Comparison of ENCODE assay signal across 25 mouse cellular contexts in the genomic region with DNA sequence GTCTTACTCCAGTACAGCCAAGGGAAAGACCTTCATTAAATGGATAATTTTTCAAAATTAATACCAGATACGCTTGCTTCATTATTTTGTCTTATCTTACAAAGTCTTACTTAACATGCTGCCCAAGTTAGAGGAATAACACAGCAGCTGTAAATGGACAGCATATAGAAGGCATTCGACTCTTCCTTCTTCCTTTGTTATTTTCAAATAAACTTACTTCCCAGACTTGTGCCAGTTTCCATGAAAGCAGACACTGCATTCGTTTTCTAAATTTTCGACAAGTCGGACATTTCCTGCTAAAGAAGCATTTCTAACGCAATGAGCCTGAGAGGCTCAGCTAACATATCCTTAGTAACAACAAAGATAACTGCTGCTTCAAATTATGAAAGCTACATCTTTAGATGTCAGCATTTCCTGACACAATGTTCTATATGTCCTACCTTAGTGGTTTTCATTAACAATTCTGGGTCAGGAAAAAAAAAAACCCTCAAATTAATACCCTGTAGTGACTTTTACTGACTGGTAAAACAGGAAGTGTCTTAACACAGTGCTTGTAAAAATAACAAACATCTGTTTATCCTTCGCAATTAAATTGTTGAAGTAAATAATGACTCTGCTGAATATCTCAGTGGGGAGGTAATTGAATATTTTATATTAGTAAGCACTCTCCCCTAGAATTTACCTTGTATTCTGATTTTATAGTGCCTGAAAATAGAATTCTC. TPM values are rescaled to one million over a fixed set of nuclear protein-coding genes. Genes with fewer than 3 reads are reported as not detected.
DNase-seq lines count a peak whose midpoint lies in the region; ATAC-seq and TF ChIP-seq lines count a peak whose summit lies in the region.
"Had no signal": no experiment of that assay in that cellular context is flagged by ENCODE, and none has a peak within 500 bp of the region (broad histone marks: within the 10 kb centered on the region; RNA-seq: fewer than 3 reads in every experiment).

No protein-coding gene starts in this region.

- no peaks in the 10 kb centered on the region for H3K27me3 ChIP-seq in CH12.LX (replicated peaks)
- H3K27me3 ChIP-seq in MEL (ENCODE audit: control insufficient read depth in 1 of 2, insufficient read depth in 2 of 2, low read length in 2 of 2) = no peaks in the 10 kb centered on the region

- TF ChIP-seq CTCF in CH12.LX (conservative IDR thresholded peaks at IDR 0.05 in 1 of 2, IDR thresholded peaks at IDR 0.05 in 1 of 2; ENCODE audit: low read depth in 2 of 2, low read length in 2 of 2) (no peak), MEL (IDR thresholded peaks at IDR 0.05 in 2 of 3, conservative IDR thresholded peaks at IDR 0.05 in 1 of 3; ENCODE audit: control insufficient read depth in 1 of 3, insufficient read depth in 1 of 3, low read depth in 2 of 3, low read length in 3 of 3, poor library complexity in 1 of 3, severe bottlenecking in 1 of 3) (no peak)

- peak overlapping the region; percentile 67 for H3K4me2 ChIP-seq in CH12.LX (ENCODE audit: insufficient read depth, low read depth, poor library complexity, severe bottlenecking)

- ATAC-seq in monocyte, adult 5-6 weeks (replicated peaks; ENCODE audit: insufficient number of reproducible peaks, low FRiP score, low TSS enrichment, poor library complexity, severe bottlenecking) = no peak
- ATAC-seq: activated CD4-positive, CD25-positive, alpha-beta regulatory T cell, adult 4 months; CD4-positive, CD25-positive, alpha-beta regulatory T cell, adult 4 months; Patski had no signal

- in situ Hi-C loops in CH12.LX (cut with MboI; ENCODE audit: low pct_ligation_motif_present, low pct_unique_long_range_greater_than_20kb, low sequenced_read_pairs) = no loop called here

- peak overlapping the region; percentile 100 for H3K9ac ChIP-seq in CH12.LX (ENCODE audit: insufficient read depth, low read depth)
- no peak overlapping the region for H3K9ac ChIP-seq in MEL (ENCODE audit: control insufficient read depth, low read depth, low read length, poor library complexity, severe bottlenecking)

- DNase-seq in CH12.LX (ENCODE audit: extremely low read depth) (no peak), MEL (ENCODE audit: low read depth, low spot score) (no peak)
- DNase-seq in forelimb bud, embryonic 11.5 days (ENCODE audit: low read depth, low spot score) = peak; percentile 9
- DNase-seq in adrenal gland, adult 8-10 months = no peak
- no peak for DNase-seq in gastrocnemius, postnatal 25 days
- DNase-seq: adrenal gland, adult 2 months; adrenal gland, postnatal 10 days; adrenal gland, postnatal 14 days; adrenal gland, postnatal 25 days; adrenal gland, postnatal 36 days; B cell, adult 2 months; cerebellum, adult 11 months; cerebellum, adult 11-12 months; cerebellum, adult 18-20 months; cerebellum, adult 2 months; cerebellum, adult 8-10 months; cerebellum, adult 9-10 months had no signal

- H3K4me1 ChIP-seq in CH12.LX (ENCODE audit: control insufficient read depth in 1 of 2, insufficient read depth in 2 of 2) (peaks cover 10 to 42% of the 10 kb centered on the region in 2 experiments; a peak in 3 of 4 replicates), MEL (ENCODE audit: control insufficient read depth in 1 of 2, insufficient read depth in 2 of 2, low read length in 2 of 2) (peaks cover 4 to 14% of the 10 kb centered on the region in 2 experiments; a peak in 3 of 4 replicates)

- H3K4me3 ChIP-seq in CH12.LX (replicated peaks in 1 of 3; ENCODE audit: low read depth in 2 of 3, low read length in 2 of 3, poor library complexity in 1 of 3) (peak overlapping the region; percentile 65 to 95 (median 67)), MEL (ENCODE audit: control insufficient read depth in 1 of 2, insufficient read depth in 1 of 2, low read depth in 2 of 2, low read length in 2 of 2) (no peak overlapping the region)

- H3K9me3 ChIP-seq in CH12.LX (replicated peaks; ENCODE audit: low read length) (no peaks in the 10 kb centered on the region), MEL (replicated peaks; ENCODE audit: insufficient read depth, low read length) (no peaks in the 10 kb centered on the region)
- H3K9me3 ChIP-seq: G1E had no signal

- H3K27ac ChIP-seq in CH12.LX (ENCODE audit: insufficient read depth, low read depth) = peak overlapping the region; percentile 41; the same call in 1 of the 2 replicates
- H3K27ac ChIP-seq in MEL (ENCODE audit: control insufficient read depth, low read depth, low read length) = no peak overlapping the region

- TF ChIP-seq POLR2A in CH12.LX (IDR thresholded peaks at IDR 0.05; ENCODE audit: low read depth, low read length) (no peak), MEL (IDR thresholded peaks at IDR 0.05; ENCODE audit: control insufficient read depth in 1 of 2, insufficient read depth in 1 of 2, low read depth in 1 of 2, low read length in 2 of 2, poor library complexity in 1 of 2) (no peak)

- H3K79me2 ChIP-seq in CH12.LX (replicated peaks; ENCODE audit: control insufficient read depth, extremely low read depth, insufficient read depth, poor library complexity, severe bottlenecking) (peaks cover 37% of the 10 kb centered on the region), MEL (ENCODE audit: control insufficient read depth, insufficient read depth, low read length, poor library complexity) (no peaks in the 10 kb centered on the region)

- TF ChIP-seq RAD21 in CH12.LX (IDR thresholded peaks at IDR 0.05; ENCODE audit: low read depth, low read length) = no peak
- TF ChIP-seq RAD21 in MEL (IDR thresholded peaks at IDR 0.05; ENCODE audit: low read depth, low read length) = no peak

- dilution Hi-C loops in CH12.LX (cut with MboI; ENCODE audit: extremely low pct_ligation_motif_present, extremely low pct_unique_long_range_greater_than_20kb, low sequenced_read_pairs) = no loop called here

- TF ChIP-seq EP300 in CH12.LX (IDR thresholded peaks at IDR 0.05; ENCODE audit: low read length) (no peak), MEL (IDR thresholded peaks at IDR 0.05; ENCODE audit: low read depth in 1 of 2, low read length in 2 of 2) (no peak)

- H3K36me3 ChIP-seq in CH12.LX (replicated peaks in 1 of 2; ENCODE audit: control insufficient read depth in 1 of 2, insufficient read depth in 1 of 2, low read length in 1 of 2) (peaks cover 11 to 16% of the 10 kb centered on the region in 2 experiments), MEL (ENCODE audit: control insufficient read depth in 1 of 2, insufficient read depth in 2 of 2, low read length in 2 of 2) (peaks cover 0 to 3% of the 10 kb centered on the region in 2 experiments; a peak in 2 of 4 replicates)
- H3K36me3 ChIP-seq: G1E had no signal

TF ChIP-seq in CH12.LX, 34 proteins besides CTCF, POLR2A, EP300 and RAD21 (continues in another document):
- TF ChIP-seq UBTF (IDR thresholded peaks at IDR 0.05; ENCODE audit: low read depth, low read length) (no peak), TCF12 (IDR thresholded peaks at IDR 0.05; ENCODE audit: low read depth, low read length) (no peak), USF2 (conservative IDR thresholded peaks at IDR 0.05; ENCODE audit: low read depth, low read length) (no peak), CHD2 (IDR thresholded peaks at IDR 0.05; ENCODE audit: low read length) (no peak), MAX (IDR thresholded peaks at IDR 0.05; ENCODE audit: low read length) (no peak), ETS1 (conservative IDR thresholded peaks at IDR 0.05; ENCODE audit: low read depth, low read length) (no peak), RCOR1 (conservative IDR thresholded peaks at IDR 0.05; ENCODE audit: low read depth, low read length) (no peak), MAFK (IDR thresholded peaks at IDR 0.05; ENCODE audit: insufficient replicate concordance, low read length) (no peak)

TF ChIP-seq in MEL, 35 proteins besides CTCF, POLR2A, EP300 and RAD21:
- TF ChIP-seq MEF2A (IDR thresholded peaks at IDR 0.05; ENCODE audit: extremely low read depth, insufficient replicate concordance, low read depth, low read length, poor library complexity, severe bottlenecking) (no peak), GATA1 (IDR thresholded peaks at IDR 0.05; ENCODE audit: low read depth, low read length) (no peak), USF1 (IDR thresholded peaks at IDR 0.05; ENCODE audit: low read depth, low read length) (no peak), MXI1 (IDR thresholded peaks at IDR 0.05; ENCODE audit: low read depth, low read length) (no peak), ZNF384 (IDR thresholded peaks at IDR 0.05; ENCODE audit: low read depth, low read length) (peak; percentile 47), CHD2 (IDR thresholded peaks at IDR 0.05; ENCODE audit: low read length) (no peak)

RNA-seq across cellular contexts. Expression of a gene that starts 3.0 kb away (rescaled TPM):
- total RNA-seq in CH12.LX (2012; rRNA removed) (56.8 and 65.0 TPM in 2 replicates), CH12.LX (2014; rRNA removed) (119 and 138 TPM in 2 replicates), MEL (2012; rRNA removed) (not detected in 2 replicates)
- polyA plus RNA-seq in CH12.LX (2012; ENCODE audit: insufficient read length, low read depth) (69.0 and 70.2 TPM in 2 replicates), MEL (2012; ENCODE audit: insufficient read depth in 1 of 2, insufficient read length in 2 of 2, low read depth in 1 of 2, low replicate concordance in 2 of 2, missing spikeins in 1 of 2) (under 1 TPM in 1 of 2 experiments, not detected in 1; 0.10 TPM)
- under 1 TPM in 1 of 4 experiments, not detected in 3; 0.13 TPM for total RNA-seq in adrenal gland, adult 8-10 months (2022)
- total RNA-seq in monocyte, adult 5-6 weeks (2017) = 3.8 to 21.7 TPM (median 10.9 TPM) in 3 replicates
- not detected for total RNA-seq in gastrocnemius, postnatal 25 days (2021)
- total RNA-seq: adrenal gland, adult 18-20 months; adrenal gland, adult 2 months; adrenal gland, postnatal 25 days; adrenal gland, postnatal 36 days; adrenal gland, postnatal 4 days had no signal
- polyA plus RNA-seq: adrenal gland, adult 2 months; C2C12; cerebellum, adult 2 months had no signal

RNA-seq across cellular contexts. Expression of a gene that starts 23.1 kb away (rescaled TPM):
- total RNA-seq in CH12.LX (2012; rRNA removed) = 106 and 155 TPM in 2 replicates
- total RNA-seq in CH12.LX (2014; rRNA removed) = 239 and 286 TPM in 2 replicates
- 159 and 195 TPM in 2 replicates for polyA plus RNA-seq in CH12.LX (2012; ENCODE audit: insufficient read length, low read depth)
- 107 and 131 TPM in 2 replicates for total RNA-seq in MEL (2012; rRNA removed)
- 10 to 100 TPM; 63.9 to 87.1 TPM for polyA plus RNA-seq in MEL (2012; ENCODE audit: insufficient read depth in 1 of 2, insufficient read length in 2 of 2, low read depth in 1 of 2, low replicate concordance in 2 of 2, missing spikeins in 1 of 2)
- 10 to 100 TPM; 47.8 to 64.1 (median 55.2) TPM for total RNA-seq in adrenal gland, adult 8-10 months (2022)
- total RNA-seq in monocyte, adult 5-6 weeks (2017) = 89.4 to 96.1 TPM (median 94.7 TPM) in 3 replicates
- total RNA-seq in gastrocnemius, postnatal 25 days (2021) = 10 to 100 TPM; 19.9 to 20.6 TPM

RNA-seq across cellular contexts. Expression of a gene that starts 54.0 kb away (rescaled TPM):
- 28.8 and 29.2 TPM in 2 replicates for total RNA-seq in CH12.LX (2012; rRNA removed)
- total RNA-seq in CH12.LX (2014; rRNA removed) = 60.1 and 73.3 TPM in 2 replicates
- polyA plus RNA-seq in CH12.LX (2012; ENCODE audit: insufficient read length, low read depth) = 28.0 and 30.8 TPM in 2 replicates
- 19.9 and 21.0 TPM in 2 replicates for total RNA-seq in MEL (2012; rRNA removed)
- 10 to 100 TPM in 1 of 2 experiments, not detected in 1; 17.0 TPM for polyA plus RNA-seq in MEL (2012; ENCODE audit: insufficient read depth in 1 of 2, insufficient read length in 2 of 2, low read depth in 1 of 2, low replicate concordance in 2 of 2, missing spikeins in 1 of 2)
- 10 to 100 TPM; 73.5 to 79.2 (median 73.9) TPM for total RNA-seq in adrenal gland, adult 8-10 months (2022)
- 67.0 to 81.6 TPM (median 74.7 TPM) in 3 replicates for total RNA-seq in monocyte, adult 5-6 weeks (2017)
- 10 to 100 TPM; 33.6 to 36.4 TPM for total RNA-seq in gastrocnemius, postnatal 25 days (2021)

Comparison
In these comparisons a context has a peak if more than half of its experiments do, and no peak if none do; other contexts are left out.
1. H3K4me3 ChIP-seq: peak in CH12.LX (3 of 3); none in MEL (0 of 2).